22 mouse cellular contexts compared by ENCODE assay signal in genomic region chr14:29556152-29556551, GRCm38 (mm10).
"Had no signal": no experiment of that assay in that cellular context is flagged by ENCODE, and none has a peak within 500 bp of the region (broad histone marks: within the 10 kb centered on the region; RNA-seq: fewer than 3 reads in every experiment).

No protein-coding gene starts in this region.

- ATAC-seq: hindbrain, embryonic 16.5 days; hindbrain, postnatal 0 days; inflammation-experienced regulatory T-cells, adult 6 months; intestine, embryonic 15.5 days; intestine, embryonic 16.5 days; intestine, postnatal 0 days had no signal

- DNase-seq: heart, postnatal 10 days; heart, postnatal 14 days; heart, postnatal 36 days; heart, postnatal 4 days; kidney, adult 11 months; kidney, adult 18-20 months; kidney, adult 2 months; kidney, adult 8-10 months; kidney, adult 9 months; kidney, postnatal 10 days; kidney, postnatal 14 days; kidney, postnatal 25 days; kidney, postnatal 36 days; kidney, postnatal 4 days; layer of hippocampus, adult 9-11 months; layer of hippocampus, postnatal 36 days had no signal
